Mouse (Mus musculus): ENCODE data around the gene Timm17b. TPM values are rescaled to one million over a fixed set of nuclear protein-coding genes. Genes with fewer than 3 reads are reported as not detected.

Timm17b gene
- polyA plus RNA-seq, 1 experiment from 2014 or later, result 130 TPM

Other genes starting within 250 kb of the Timm17b start
- 7.0 and 7.3 TPM in 2 replicates for gene Prickle3, start 242.1 kb upstream of the Timm17b start, polyA plus RNA-seq (2015; fragmentation: Nextera tagmentation; extraction: Ambion mirVana)
- 157 and 175 TPM in 2 replicates for gene Plp2, start 228.0 kb upstream of the Timm17b start, polyA plus RNA-seq (2015; fragmentation: Nextera tagmentation; extraction: Ambion mirVana)
- 0.11 and 0.25 TPM in 2 replicates for gene Magix, start 218.1 kb upstream of the Timm17b start, polyA plus RNA-seq (2015; fragmentation: Nextera tagmentation; extraction: Ambion mirVana)
- gene Gpkow, start 202.2 kb upstream of the Timm17b start, polyA plus RNA-seq (2015; fragmentation: Nextera tagmentation; extraction: Ambion mirVana), result 28.3 and 30.2 TPM in 2 replicates
- gene Wdr45, start 185.0 kb upstream of the Timm17b start, polyA plus RNA-seq (2015; fragmentation: Nextera tagmentation; extraction: Ambion mirVana), result 25.0 and 28.7 TPM in 2 replicates
- gene Gm45208, start 177.1 kb upstream of the Timm17b start, polyA plus RNA-seq (2015; fragmentation: Nextera tagmentation; extraction: Ambion mirVana), result 0.27 and 0.74 TPM in 2 replicates
- gene Praf2, start 170.9 kb upstream of the Timm17b start, polyA plus RNA-seq (2015; fragmentation: Nextera tagmentation; extraction: Ambion mirVana), result 42.4 and 42.5 TPM in 2 replicates
- gene Ccdc120, start 148.5 kb upstream of the Timm17b start, polyA plus RNA-seq (2015; fragmentation: Nextera tagmentation; extraction: Ambion mirVana), result 5.6 and 6.1 TPM in 2 replicates
- 16.3 and 16.9 TPM in 2 replicates for gene Tfe3, start 136.8 kb upstream of the Timm17b start, polyA plus RNA-seq (2015; fragmentation: Nextera tagmentation; extraction: Ambion mirVana)
- gene Gripap1, start 109.6 kb upstream of the Timm17b start, polyA plus RNA-seq (2015; fragmentation: Nextera tagmentation; extraction: Ambion mirVana), result 26.7 and 27.3 TPM in 2 replicates
- gene Kcnd1, start 77.1 kb upstream of the Timm17b start, polyA plus RNA-seq (2015; fragmentation: Nextera tagmentation; extraction: Ambion mirVana), result 0.72 and 1.2 TPM in 2 replicates
- 28.0 and 29.4 TPM in 2 replicates for gene Otud5, start 58.0 kb upstream of the Timm17b start, polyA plus RNA-seq (2015; fragmentation: Nextera tagmentation; extraction: Ambion mirVana)
- gene Pim2, start 21.1 kb upstream of the Timm17b start, polyA plus RNA-seq (2015; fragmentation: Nextera tagmentation; extraction: Ambion mirVana), result 5.9 and 6.7 TPM in 2 replicates
- gene Slc35a2, start 15.3 kb upstream of the Timm17b start, polyA plus RNA-seq (2015; fragmentation: Nextera tagmentation; extraction: Ambion mirVana), result 24.1 and 25.4 TPM in 2 replicates
- gene Pqbp1, start 88 bp upstream of the Timm17b start, polyA plus RNA-seq (2015; fragmentation: Nextera tagmentation; extraction: Ambion mirVana), result 79.0 and 81.7 TPM in 2 replicates
- not detected in 2 replicates for gene Gm10491, start 8.5 kb downstream of the Timm17b start, polyA plus RNA-seq (2015; fragmentation: Nextera tagmentation; extraction: Ambion mirVana)
- not detected in 2 replicates for gene Gm10490, start 10.2 kb downstream of the Timm17b start, polyA plus RNA-seq (2015; fragmentation: Nextera tagmentation; extraction: Ambion mirVana)
- 0.42 and 0.78 TPM in 2 replicates for gene Pcsk1n, start 20.5 kb downstream of the Timm17b start, polyA plus RNA-seq (2015; fragmentation: Nextera tagmentation; extraction: Ambion mirVana)
- gene Eras, start 29.2 kb downstream of the Timm17b start, polyA plus RNA-seq (2015; fragmentation: Nextera tagmentation; extraction: Ambion mirVana), result not detected in 2 replicates
- 22.8 and 24.9 TPM in 2 replicates for gene Hdac6, start 48.5 kb downstream of the Timm17b start, polyA plus RNA-seq (2015; fragmentation: Nextera tagmentation; extraction: Ambion mirVana)
- 2.8 and 5.9 TPM in 2 replicates for gene Gata1, start 78.7 kb downstream of the Timm17b start, polyA plus RNA-seq (2015; fragmentation: Nextera tagmentation; extraction: Ambion mirVana)
- 0.38 and 0.53 TPM in 2 replicates for gene Glod5, start 119.1 kb downstream of the Timm17b start, polyA plus RNA-seq (2015; fragmentation: Nextera tagmentation; extraction: Ambion mirVana)
- 34.4 and 34.9 TPM in 2 replicates for gene Suv39h1, start 175.4 kb downstream of the Timm17b start, polyA plus RNA-seq (2015; fragmentation: Nextera tagmentation; extraction: Ambion mirVana)
- gene Was, start 191.1 kb downstream of the Timm17b start, polyA plus RNA-seq (2015; fragmentation: Nextera tagmentation; extraction: Ambion mirVana), result 0.24 and 0.33 TPM in 2 replicates
- gene Wdr13, start 233.5 kb downstream of the Timm17b start, polyA plus RNA-seq (2015; fragmentation: Nextera tagmentation; extraction: Ambion mirVana), result 20.9 and 22.8 TPM in 2 replicates
- 323 and 335 TPM in 2 replicates for gene Rbm3, start 246.5 kb downstream of the Timm17b start, polyA plus RNA-seq (2015; fragmentation: Nextera tagmentation; extraction: Ambion mirVana)

Data from heart, embryonic 13.5 days (tissue).